Mouse (Mus musculus) CD4-positive, CD25-positive, alpha-beta regulatory T cell, adult 2 months (primary cell): ENCODE results near the gene Hist1h2ah.
"Not testable (repeated sequence)": the region's sequence is repeated elsewhere in the genome, so short reads cannot be mapped to it uniquely, and the experiment has no call there.

Source experiments
- DNase-seq: peaks from one replicate; pipeline ENCODE4 v3.0.0-alpha.2; 2012; ENCODE audit warnings: low read depth, low spot score

Hist1h2ah gene

DNA sequence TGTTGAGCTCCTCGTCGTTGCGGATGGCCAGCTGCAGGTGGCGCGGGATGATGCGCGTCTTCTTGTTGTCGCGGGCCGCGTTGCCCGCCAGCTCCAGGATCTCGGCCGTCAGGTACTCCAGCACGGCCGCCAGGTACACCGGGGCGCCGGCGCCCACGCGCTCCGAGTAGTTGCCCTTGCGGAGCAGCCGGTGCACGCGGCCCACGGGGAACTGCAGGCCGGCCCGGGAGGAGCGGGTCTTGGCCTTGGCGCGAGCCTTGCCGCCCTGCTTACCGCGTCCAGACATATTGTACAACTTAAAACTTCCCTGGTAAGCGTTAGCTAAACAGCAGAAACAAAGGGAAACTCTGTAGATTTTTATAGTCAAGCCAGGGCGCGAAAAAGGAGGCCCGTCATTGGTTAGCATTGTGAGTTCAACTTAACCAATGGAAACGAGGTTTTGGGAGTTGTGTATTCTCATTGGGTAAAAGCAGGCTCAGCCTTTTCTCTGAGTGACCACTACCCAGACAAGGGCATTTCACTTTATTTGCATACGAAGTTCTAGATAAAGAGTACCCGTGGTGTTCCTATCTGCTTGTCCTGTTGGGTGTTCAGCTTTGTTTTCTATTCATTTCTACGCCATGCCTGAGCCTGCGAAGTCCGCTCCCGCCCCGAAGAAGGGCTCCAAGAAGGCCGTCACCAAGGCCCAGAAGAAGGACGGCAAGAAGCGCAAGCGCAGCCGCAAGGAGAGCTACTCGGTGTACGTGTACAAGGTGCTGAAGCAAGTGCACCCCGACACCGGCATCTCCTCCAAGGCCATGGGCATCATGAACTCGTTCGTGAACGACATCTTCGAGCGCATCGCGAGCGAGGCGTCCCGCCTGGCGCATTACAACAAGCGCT is at the start of gene Hist1h2ah, which contains the start of gene Hist1h2bk:
Gene Hist1h2ah, minus strand, starts transcription at position 302 of the 882 bp plus-strand sequence.
Gene Hist1h2bk, plus strand, starts transcription at position 604 of the 882 bp plus-strand sequence.
- DNase-seq = peak; percentile 89

DNA sequence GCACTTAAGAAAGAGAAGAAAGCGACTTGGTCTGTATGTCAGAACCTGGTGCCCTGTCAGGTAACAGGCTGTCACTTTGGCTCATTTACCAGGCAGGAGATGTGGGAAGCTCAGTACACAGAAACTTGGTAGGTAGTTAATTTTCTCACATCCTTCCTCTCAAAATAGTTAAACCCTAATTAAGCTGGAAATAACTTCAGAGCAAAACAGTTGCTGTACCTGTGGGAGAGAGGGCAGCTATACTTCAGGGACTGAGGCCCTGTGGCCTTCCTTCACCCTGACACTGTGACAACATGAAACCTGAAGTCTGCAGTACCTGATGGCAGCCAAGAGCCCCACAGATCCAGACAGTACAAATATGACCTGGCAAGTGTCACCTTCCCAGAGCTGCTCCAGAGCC is 48.8 kb upstream of the Hist1h2ah start, which contains the start of gene Vmn1r188:
Gene Vmn1r188, plus strand, starts transcription at position 301 of the 400 bp plus-strand sequence.
- DNase-seq = not testable (repeated sequence)

DNA sequence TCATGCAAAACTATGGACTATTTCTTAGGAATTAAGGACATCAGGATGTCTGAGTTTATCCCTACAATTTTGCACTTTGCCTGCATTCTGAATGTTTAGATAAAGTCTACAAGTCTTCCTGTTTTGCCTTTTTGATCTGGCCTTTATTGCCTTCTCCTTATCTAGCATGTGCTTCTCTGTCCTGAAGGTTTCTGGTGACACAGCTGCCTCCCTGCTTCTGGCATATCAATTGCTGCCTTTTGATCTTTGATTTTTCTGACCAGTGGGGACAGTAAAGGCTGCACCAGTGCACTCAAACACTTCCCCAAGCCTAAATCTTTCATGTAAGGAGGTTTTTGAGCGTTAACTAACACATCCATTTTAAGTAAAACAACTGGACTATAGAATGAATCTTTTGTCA is 28.1 kb upstream of the Hist1h2ah start:
- DNase-seq = no peak

DNA sequence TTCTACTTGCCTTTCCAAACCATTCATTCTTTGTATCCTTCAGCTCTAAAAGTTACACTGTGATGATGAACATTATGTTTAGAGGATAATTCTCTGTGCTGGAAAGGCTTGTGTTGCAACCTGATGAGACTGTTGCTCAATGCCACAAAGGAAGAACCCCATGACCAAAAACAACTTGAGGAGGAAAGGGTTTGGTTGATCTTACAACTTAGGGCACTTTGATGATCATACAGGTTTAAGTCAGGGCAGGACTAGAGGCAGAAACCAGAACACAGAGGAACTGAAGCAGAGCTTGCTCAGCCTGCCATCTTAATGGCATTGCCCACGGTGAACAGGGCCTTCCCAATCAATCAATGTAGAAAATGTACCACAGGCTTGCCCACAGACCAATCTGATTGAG is 26.1 kb upstream of the Hist1h2ah start:
- no peak for DNase-seq

DNA sequence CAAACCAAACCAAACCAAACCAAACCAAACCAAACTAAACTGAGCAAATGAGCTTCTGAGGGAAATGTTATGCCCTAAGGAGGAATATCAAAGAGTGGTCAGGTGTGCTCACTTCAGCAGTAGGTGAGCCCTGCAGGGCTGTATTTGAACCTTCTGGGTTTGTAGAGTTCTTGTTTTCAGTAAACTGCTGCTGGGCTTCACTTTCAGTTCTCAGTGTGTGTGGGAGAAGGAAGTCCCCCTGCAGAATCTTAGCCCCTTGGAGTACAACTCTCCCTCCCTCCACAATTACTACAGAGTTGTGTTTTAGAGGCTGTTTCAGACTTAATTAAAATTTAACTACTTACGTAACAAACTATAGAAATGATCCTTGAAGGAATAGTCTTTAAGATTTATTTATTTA is 18.4 kb upstream of the Hist1h2ah start:
- no peak for DNase-seq

DNA sequence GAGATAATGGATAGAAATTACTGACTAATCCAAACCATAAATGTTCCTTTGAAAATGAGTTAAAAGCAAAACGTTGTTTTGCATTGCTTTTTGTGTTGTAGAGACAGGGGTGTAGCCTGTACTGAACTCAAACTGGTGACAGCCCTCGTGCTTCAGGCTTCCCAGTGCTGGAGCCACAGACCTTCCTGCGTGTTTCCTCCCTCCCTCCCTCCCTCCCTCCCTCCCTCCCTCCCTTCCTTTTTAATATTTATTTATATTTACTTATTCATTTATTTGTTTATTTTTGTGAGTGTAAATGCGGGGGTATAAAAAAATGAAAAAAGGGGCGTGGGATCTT is 16.1 kb upstream of the Hist1h2ah start:
- DNase-seq = no peak

DNA sequence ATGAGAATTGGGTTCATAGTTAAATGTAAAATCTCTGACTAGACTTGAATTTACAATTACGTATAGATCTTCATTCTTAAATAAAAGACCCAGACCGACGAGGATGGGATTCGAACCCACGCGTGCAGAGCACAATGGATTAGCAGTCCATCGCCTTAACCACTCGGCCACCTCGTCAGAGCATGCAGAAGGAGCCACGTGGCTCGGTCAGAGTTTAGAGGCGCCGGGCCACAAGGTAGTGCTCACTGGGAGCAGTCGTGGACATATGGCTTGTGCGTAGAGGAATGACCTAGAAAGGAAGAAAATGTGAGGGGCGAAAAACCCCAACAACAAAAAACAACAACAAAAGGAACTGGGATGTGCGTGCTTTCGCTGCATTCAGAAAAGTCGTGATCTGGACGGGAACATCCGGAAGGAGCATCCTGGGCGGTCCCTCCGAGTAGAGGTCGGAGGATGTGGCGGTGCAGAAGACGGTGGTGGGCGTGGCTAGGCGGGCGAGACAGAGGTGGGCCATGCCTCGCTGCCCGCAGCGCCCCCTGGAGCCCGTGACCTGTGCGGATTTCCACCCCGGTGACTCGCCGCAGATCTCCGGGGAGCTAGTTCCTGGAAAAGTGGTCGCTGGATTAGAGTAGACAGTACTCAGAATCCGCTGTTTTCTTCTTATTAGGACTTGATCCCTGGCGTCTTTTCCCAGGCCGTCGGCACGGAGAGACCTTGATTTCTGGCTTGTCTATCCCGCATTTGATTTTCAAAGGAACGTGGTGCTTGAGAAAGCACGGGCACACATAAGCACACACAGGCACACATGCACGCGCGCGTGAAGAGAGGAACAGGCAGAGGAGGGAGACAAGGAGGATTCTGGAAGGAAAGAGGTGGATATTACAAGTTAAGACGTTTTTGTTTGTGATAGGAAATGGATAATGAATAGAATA is 15.5 kb upstream of the Hist1h2ah start:
- peak; percentile 94 for DNase-seq

GRCm38 (mm10) chr13:22049737-22050440 is 14.5 kb upstream of the Hist1h2ah start:
- DNase-seq = peak; percentile 75

GRCm38 (mm10) chr13:22049041-22049440 is 13.7 kb upstream of the Hist1h2ah start:
- no peak for DNase-seq

GRCm38 (mm10) chr13:22045311-22045710 is 9.9 kb upstream of the Hist1h2ah start:
- no peak for DNase-seq

DNA sequence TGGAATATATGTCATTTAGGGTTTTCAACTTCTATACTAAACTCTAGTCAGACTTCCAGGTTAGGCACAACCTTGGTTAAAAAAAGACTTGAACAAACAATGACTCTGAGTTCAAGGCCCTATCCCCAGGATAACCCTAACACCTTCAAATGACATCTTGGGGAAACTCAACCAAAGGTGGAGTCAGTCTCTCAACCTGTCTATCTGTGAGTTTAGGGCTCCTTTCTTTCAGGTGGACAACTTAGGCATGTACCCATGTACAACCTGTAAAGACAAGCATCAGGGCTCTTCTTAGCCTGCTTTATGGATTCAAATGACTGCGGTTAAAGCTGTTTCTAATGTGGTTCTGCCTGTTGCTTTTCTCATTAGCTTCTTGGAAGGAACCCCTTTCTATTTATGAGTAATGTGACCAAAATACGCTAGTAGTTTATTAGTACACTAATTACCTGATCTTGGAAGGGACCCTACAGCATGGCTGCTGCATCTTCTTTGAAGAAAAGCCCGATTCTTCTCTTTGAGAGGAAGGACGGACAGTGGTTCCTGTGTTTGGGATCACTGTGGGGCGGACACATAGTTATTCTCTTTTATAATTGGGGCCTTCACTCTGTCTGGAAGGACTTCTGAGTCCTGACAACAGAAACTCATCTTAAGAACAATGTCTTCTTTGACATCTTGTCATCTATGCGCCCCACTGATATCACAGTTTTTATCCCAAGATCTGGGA is 9.2 kb upstream of the Hist1h2ah start:
- no peak for DNase-seq

- DNase-seq = peak; percentile 77
Observed at GRCm38 (mm10) chr13:22043503-22044431, 8.4 kb upstream of the Hist1h2ah start.

DNA sequence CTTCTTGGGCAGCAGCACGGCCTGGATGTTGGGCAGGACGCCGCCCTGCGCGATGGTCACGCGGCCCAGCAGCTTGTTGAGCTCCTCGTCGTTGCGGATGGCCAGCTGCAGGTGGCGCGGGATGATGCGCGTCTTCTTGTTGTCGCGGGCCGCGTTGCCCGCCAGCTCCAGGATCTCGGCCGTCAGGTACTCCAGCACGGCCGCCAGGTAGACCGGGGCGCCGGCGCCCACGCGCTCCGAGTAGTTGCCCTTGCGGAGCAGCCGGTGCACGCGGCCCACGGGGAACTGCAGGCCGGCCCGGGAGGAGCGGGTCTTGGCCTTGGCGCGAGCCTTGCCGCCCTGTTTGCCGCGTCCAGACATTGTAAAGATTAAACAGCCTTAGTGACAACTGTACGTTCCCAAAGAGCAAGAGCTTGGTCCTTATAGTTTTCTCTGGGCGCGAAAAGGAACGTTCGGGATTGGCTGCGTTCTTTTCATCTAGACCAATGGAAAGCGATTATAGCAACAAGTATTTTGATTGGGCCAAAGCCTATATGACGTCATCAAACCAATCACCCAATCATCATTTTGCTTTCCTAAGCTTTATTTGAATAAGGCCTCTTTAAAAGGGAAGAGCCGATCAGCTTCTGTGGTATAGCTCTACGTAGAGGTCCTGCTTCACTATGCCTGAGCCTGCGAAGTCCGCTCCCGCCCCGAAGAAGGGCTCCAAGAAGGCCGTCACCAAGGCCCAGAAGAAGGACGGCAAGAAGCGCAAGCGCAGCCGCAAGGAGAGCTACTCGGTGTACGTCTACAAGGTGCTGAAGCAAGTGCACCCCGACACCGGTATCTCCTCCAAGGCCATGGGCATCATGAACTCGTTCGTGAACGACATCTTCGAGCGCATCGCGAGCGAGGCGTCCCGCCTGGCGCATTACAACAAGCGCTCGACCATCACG is 7.5 kb upstream of the Hist1h2ah start, which contains the start of the genes Hist1h2ag and Hist1h2bj:
Gene Hist1h2ag, minus strand, starts transcription at position 377 of the 935 bp plus-strand sequence.
Gene Hist1h2bj, plus strand, starts transcription at position 647 of the 935 bp plus-strand sequence.
- peak; percentile 94 for DNase-seq

- peak; percentile 29 for DNase-seq
Observed at GRCm38 (mm10) chr13:22041651-22042567, 6.5 kb upstream of the Hist1h2ah start.

DNA sequence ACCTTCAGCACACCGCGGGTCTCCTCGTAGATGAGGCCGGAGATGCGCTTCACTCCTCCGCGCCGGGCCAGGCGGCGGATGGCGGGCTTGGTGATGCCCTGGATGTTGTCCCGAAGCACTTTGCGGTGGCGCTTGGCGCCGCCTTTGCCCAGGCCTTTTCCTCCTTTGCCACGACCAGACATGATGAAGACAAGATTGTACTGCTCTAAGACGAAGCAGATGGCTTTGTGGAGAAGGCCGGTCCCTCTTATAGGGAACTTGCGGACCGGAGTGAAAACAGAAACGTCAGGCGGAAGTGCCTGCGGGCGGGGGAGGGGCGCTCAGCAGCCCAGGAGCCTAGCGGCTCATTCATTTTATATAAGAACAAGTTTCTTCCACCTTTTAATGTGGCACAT is 5.8 kb upstream of the Hist1h2ah start, which contains the start of gene Hist1h4i:
Gene Hist1h4i, minus strand, starts transcription at position 221 of the 395 bp plus-strand sequence.
- DNase-seq = peak; percentile 94

- DNase-seq = peak; percentile 53
Observed at GRCm38 (mm10) chr13:22040464-22041141, 5.2 kb upstream of the Hist1h2ah start.
